Mouse (Mus musculus): Measurements from ENCODE around the gene Atp1a3. TPM values are rescaled to one million over a fixed set of nuclear protein-coding genes. Genes with fewer than 3 reads are reported as not detected.
"Not testable (repeated sequence)": the region's sequence is repeated elsewhere in the genome, so short reads cannot be mapped to it uniquely, and the experiment has no call there.

Gene Atp1a3
- polyA plus RNA-seq (2015; fragmentation: Nextera tagmentation; extraction: Ambion mirVana): 1.0 and 2.1 TPM in 2 replicates

DNA sequence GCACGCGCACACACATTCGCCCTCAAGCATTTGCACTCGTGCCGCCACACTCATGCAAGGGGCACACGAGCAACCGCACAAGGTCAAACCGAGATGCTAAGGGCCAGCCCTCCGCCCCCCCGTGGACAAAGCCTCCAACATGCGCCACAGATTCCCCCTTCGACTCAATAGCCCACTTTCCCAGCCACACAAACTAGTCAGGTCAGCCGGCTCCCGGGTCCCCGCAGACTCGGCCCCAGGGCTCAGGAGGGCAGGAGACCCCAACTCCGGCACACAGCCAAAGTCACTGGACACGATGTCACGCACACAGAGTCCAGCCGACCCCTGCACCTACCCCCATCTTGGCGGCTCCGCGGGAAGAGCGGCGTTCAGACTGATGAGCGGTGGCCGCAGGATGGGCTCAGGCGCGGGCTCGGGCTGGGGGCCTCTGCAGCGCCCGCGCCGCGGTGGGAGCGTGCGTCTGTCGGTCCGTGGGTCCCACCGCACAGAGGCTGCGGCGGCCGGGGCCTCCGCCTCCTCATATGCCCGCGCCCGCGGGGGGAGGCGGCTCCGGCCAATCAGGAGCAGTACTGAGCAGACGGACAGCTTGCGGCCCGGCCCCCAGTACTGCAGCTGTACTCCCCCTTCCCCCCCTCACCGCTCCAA lies at the start of gene Atp1a3:
Atp1a3 (minus strand) TSS at position 538 of the 645 bp plus-strand sequence.
- Histone ChIP-seq H3K4me3 (ENCODE audit: low read length) (peak within 1 kb of the TSS; percentile 30), H3K9me3 (ENCODE audit: control insufficient read depth, low read length) (no peaks in the 10 kb centered on the region), H3K4me1 (replicated peaks; ENCODE audit: control insufficient read depth, insufficient read depth, low read length) (peaks cover 5% of the 10 kb centered on the region; the same call in 1 of the 2 replicates), H3K4me2 (ENCODE audit: low read depth, low read length) (peak within 1 kb of the TSS; percentile 44), H3K9ac (ENCODE audit: low read length) (no peak within 1 kb of the TSS), H3K27me3 (ENCODE audit: control insufficient read depth, insufficient read depth, low read depth, low read length) (peaks cover 60% of the 10 kb centered on the region), H3K36me3 (ENCODE audit: control insufficient read depth, insufficient read depth, low read length) (no peaks in the 10 kb centered on the region), H3K27ac (ENCODE audit: low read length) (no peak within 1 kb of the TSS)
- ATAC-seq (ENCODE audit: low read depth): peak; percentile 56
- 2% methylated on average over 54 of the region's 54 CpGs for WGBS

DNA sequence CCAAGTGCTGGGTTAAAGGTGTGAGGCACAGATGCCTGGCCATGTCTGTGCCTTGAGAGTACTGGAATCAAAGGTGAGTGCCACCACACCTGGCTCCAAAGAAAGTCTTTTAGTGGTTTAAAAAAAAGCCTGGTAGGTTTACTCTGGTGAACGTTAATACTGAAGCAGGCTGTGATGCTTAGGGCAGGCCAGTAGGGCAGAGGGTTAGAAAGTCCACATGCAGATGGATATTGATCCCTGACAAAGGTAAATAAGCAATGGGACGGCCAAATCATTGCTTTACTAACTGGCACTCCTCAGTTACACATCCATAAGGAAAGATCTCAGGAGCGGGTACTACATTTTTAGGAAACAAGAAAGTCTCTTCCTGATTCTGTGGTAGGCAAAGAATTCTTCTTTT lies 46.8 kb upstream of the Atp1a3 start:
- no peaks in the 10 kb centered on the region for H3K9me3 ChIP-seq (ENCODE audit: control insufficient read depth, low read length)
- 0 out of 2 replicates have a peak, but pooled peaks cover 2% of the 10 kb centered on the region for H3K4me1 ChIP-seq (replicated peaks; ENCODE audit: control insufficient read depth, insufficient read depth, low read length)
- no peak for ATAC-seq (ENCODE audit: low read depth)
- no peaks in the 10 kb centered on the region for H3K27me3 ChIP-seq (ENCODE audit: control insufficient read depth, insufficient read depth, low read depth, low read length)
- H3K9ac ChIP-seq (ENCODE audit: low read length): no peak overlapping the region
- H3K27ac ChIP-seq (ENCODE audit: low read length): no peak overlapping the region
- WGBS: 71% methylated on average over 3 of the region's 3 CpGs
- no peak overlapping the region for H3K4me2 ChIP-seq (ENCODE audit: low read depth, low read length)
- peaks cover 7% of the 10 kb centered on the region; the same call in 1 of the 2 replicates for H3K36me3 ChIP-seq (ENCODE audit: control insufficient read depth, insufficient read depth, low read length)
- H3K4me3 ChIP-seq (ENCODE audit: low read length): no peak overlapping the region

DNA sequence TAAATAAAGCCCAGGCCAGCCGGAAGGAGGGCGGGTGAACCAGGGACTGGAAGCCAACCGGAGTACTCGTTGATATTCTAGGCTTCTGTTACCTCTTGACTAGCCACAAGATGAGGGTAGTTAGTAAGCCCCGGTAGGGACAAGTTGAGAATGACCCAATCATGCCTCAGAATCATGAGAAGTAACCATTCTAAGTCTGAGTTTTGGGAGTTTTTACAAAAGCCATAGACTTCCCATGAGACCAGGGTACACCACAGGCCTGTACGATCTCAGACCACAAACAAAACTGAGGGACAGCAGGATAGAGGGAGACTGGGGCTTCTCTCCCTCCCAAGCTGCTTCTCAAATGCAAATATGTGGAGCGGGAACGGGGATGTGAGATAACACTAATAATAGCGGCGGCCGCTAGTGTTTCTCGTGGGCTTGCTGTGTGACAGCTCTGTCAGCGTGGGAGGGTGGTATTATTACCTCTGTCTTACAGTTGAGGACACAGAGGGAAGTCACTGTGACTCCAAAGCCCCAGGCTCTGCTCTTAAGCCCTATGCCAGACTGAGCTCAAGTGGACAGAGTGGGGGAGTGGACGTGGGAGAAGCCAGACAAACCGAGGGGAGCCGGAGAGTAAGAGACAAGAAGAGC lies 43.7 kb upstream of the Atp1a3 start:
- peaks cover 2% of the 10 kb centered on the region for H3K36me3 ChIP-seq (ENCODE audit: control insufficient read depth, insufficient read depth, low read length)

DNA sequence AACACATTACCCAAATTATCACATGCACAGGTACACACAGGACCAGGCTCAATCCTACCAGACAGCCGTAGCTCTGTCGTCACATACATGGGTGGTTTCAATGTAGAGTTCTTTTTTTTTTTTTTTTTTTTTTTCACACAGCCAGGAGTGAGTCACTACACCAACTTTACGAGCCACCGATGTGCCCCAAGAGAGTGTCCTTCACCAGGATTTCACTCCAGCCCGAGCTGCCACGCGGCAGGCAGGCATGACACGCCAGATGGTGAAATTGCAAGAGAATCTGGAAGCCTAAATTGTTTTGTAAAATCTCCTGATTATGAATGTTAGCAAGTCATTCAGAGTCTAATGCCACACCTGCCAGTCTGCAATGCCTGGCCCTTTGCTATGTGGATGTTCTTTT lies 41.6 kb upstream of the Atp1a3 start:
- Histone ChIP-seq H3K9me3 (ENCODE audit: control insufficient read depth, low read length) (no peaks in the 10 kb centered on the region), H3K4me2 (ENCODE audit: low read depth, low read length) (no peak overlapping the region), H3K4me3 (ENCODE audit: low read length) (no peak overlapping the region), H3K4me1 (replicated peaks; ENCODE audit: control insufficient read depth, insufficient read depth, low read length) (no peaks in the 10 kb centered on the region), H3K9ac (ENCODE audit: low read length) (no peak overlapping the region), H3K36me3 (ENCODE audit: control insufficient read depth, insufficient read depth, low read length) (peaks cover 2% of the 10 kb centered on the region), H3K27ac (ENCODE audit: low read length) (no peak overlapping the region), H3K27me3 (ENCODE audit: control insufficient read depth, insufficient read depth, low read depth, low read length) (no peaks in the 10 kb centered on the region)
- 86% methylated on average over 8 of the region's 8 CpGs for WGBS
- no peak for ATAC-seq (ENCODE audit: low read depth)

More for the DNA sequence above, 43.7 kb upstream of the Atp1a3 start:
- H3K9me3 ChIP-seq (ENCODE audit: control insufficient read depth, low read length): no peaks in the 10 kb centered on the region
- H3K4me2 ChIP-seq (ENCODE audit: low read depth, low read length): no peak overlapping the region
- no peaks in the 10 kb centered on the region for H3K4me1 ChIP-seq (replicated peaks; ENCODE audit: control insufficient read depth, insufficient read depth, low read length)
- no peak overlapping the region for H3K4me3 ChIP-seq (ENCODE audit: low read length)
- no peak for ATAC-seq (ENCODE audit: low read depth)
- H3K27me3 ChIP-seq (ENCODE audit: control insufficient read depth, insufficient read depth, low read depth, low read length): no peaks in the 10 kb centered on the region
- H3K27ac ChIP-seq (ENCODE audit: low read length): no peak overlapping the region
- WGBS: 76% methylated on average over 16 of the region's 16 CpGs
- no peak overlapping the region; the same call in 1 of the 2 replicates for H3K9ac ChIP-seq (ENCODE audit: low read length)

DNA sequence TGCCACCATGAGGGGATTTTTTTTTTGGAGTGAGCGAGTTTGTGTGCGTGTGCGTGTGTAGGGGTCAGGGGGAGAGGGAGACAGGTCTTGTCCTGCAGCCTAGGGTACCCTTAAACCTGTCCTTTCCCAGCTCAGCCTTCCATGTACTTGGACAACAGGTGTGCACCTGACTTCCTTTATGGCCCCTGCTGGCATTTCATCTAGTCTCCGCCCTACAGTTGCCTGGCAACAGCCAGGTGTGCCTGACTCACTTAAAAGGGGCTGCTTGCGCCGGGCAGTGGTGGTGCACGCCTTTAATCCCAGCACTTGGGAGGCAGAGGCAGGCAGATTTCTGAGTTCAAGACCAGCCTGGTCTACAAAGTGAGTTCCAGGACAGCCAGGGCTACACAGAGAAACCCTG lies 38.8 kb upstream of the Atp1a3 start:
- H3K9ac ChIP-seq (ENCODE audit: low read length); H3K9me3 ChIP-seq (ENCODE audit: control insufficient read depth, low read length); H3K4me3 ChIP-seq (ENCODE audit: low read length); ATAC-seq (ENCODE audit: low read depth); H3K27ac ChIP-seq (ENCODE audit: low read length); H3K27me3 ChIP-seq (ENCODE audit: control insufficient read depth, insufficient read depth, low read depth, low read length); H3K36me3 ChIP-seq (ENCODE audit: control insufficient read depth, insufficient read depth, low read length); H3K4me2 ChIP-seq (ENCODE audit: low read depth, low read length); H3K4me1 ChIP-seq (replicated peaks; ENCODE audit: control insufficient read depth, insufficient read depth, low read length): not testable (repeated sequence)
- WGBS: 79% methylated on average over 7 of the region's 7 CpGs

DNA sequence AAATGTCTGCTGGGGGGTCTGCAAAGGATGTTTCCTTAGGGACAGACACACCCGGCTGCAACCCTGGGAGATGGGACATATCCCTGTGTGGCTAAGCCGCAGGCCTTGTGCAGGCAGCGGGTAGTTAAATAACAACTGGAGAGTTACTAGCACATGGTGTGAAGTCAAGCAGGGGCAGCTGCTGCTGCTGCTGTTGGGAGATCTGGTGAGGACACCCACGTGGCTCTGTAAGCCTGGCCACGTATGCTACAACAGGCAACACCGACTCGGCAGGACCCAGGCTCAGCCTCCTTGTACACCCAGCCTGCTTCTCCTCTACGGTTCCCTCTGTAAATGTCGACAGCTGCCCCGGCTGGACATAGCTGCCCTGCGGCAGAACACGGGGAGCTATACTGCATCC lies 36.2 kb upstream of the Atp1a3 start:
- no peak overlapping the region for H3K4me2 ChIP-seq (ENCODE audit: low read depth, low read length)
- WGBS: 87% methylated on average over 12 of the region's 12 CpGs

DNA sequence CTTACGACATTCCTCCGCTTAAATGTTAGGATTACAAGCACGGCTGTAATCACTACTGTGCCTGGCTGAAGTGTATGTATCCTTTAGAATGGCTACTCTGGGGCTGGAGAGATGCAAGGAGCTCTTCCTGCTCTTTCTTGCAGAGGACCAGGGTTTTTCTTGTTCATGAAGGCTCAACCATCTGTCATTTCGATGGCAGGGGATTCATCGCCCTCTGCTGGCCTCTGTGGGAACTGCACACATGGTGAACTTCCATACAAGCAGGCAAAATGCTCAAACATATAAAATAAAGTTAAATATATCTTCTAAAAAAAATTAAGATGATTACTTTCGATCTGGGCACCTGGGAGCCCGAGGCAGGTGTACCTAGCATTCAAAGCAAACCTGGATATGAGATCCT lies 30.2 kb upstream of the Atp1a3 start:
- Histone ChIP-seq H3K9me3 (ENCODE audit: control insufficient read depth, low read length) (no peaks in the 10 kb centered on the region), H3K4me1 (replicated peaks; ENCODE audit: control insufficient read depth, insufficient read depth, low read length) (no peaks in the 10 kb centered on the region), H3K36me3 (ENCODE audit: control insufficient read depth, insufficient read depth, low read length) (no peaks in the 10 kb centered on the region), H3K4me2 (ENCODE audit: low read depth, low read length) (no peak overlapping the region), H3K27ac (ENCODE audit: low read length) (no peak overlapping the region), H3K9ac (ENCODE audit: low read length) (no peak overlapping the region), H3K4me3 (ENCODE audit: low read length) (no peak overlapping the region), H3K27me3 (ENCODE audit: control insufficient read depth, insufficient read depth, low read depth, low read length) (no peaks in the 10 kb centered on the region)
- no peak for ATAC-seq (ENCODE audit: low read depth)
- 51% methylated on average over 7 of the region's 7 CpGs for WGBS

More for the DNA sequence above, 36.2 kb upstream of the Atp1a3 start:
- no peaks in the 10 kb centered on the region for H3K9me3 ChIP-seq (ENCODE audit: control insufficient read depth, low read length)
- H3K27me3 ChIP-seq (ENCODE audit: control insufficient read depth, insufficient read depth, low read depth, low read length): no peaks in the 10 kb centered on the region
- ATAC-seq (ENCODE audit: low read depth): no peak
- no peaks in the 10 kb centered on the region for H3K4me1 ChIP-seq (replicated peaks; ENCODE audit: control insufficient read depth, insufficient read depth, low read length)
- H3K36me3 ChIP-seq (ENCODE audit: control insufficient read depth, insufficient read depth, low read length): peaks cover 2% of the 10 kb centered on the region
- H3K27ac ChIP-seq (ENCODE audit: low read length): no peak overlapping the region
- H3K4me3 ChIP-seq (ENCODE audit: low read length): no peak overlapping the region
- no peak overlapping the region for H3K9ac ChIP-seq (ENCODE audit: low read length)

DNA sequence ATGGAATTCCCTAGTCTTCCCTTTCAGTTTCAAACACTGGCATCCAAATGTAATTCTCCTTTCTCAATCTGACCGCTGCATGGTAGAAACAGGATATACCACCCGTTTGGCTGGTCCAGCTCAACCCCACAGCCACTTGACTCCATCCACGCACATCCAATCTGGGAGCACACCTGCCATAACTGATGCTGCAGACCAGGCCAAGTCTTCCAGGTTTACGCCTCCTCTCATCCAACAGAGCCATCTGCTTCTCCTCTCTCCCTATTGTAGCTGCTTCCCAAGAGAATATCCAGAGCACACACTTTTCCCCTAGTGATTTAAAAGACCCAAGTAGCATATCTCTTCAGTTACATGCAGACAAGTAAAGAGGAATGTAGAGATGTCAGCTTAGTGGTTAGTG lies 29.0 kb upstream of the Atp1a3 start:
- Histone ChIP-seq H3K4me3 (ENCODE audit: low read length) (no peak overlapping the region), H3K4me1 (replicated peaks; ENCODE audit: control insufficient read depth, insufficient read depth, low read length) (no peaks in the 10 kb centered on the region), H3K9me3 (ENCODE audit: control insufficient read depth, low read length) (no peaks in the 10 kb centered on the region), H3K9ac (ENCODE audit: low read length) (no peak overlapping the region), H3K27ac (ENCODE audit: low read length) (no peak overlapping the region), H3K36me3 (ENCODE audit: control insufficient read depth, insufficient read depth, low read length) (no peaks in the 10 kb centered on the region), H3K4me2 (ENCODE audit: low read depth, low read length) (no peak overlapping the region), H3K27me3 (ENCODE audit: control insufficient read depth, insufficient read depth, low read depth, low read length) (no peaks in the 10 kb centered on the region)
- ATAC-seq (ENCODE audit: low read depth): no peak
- WGBS: 93% methylated on average over 4 of the region's 4 CpGs

DNA sequence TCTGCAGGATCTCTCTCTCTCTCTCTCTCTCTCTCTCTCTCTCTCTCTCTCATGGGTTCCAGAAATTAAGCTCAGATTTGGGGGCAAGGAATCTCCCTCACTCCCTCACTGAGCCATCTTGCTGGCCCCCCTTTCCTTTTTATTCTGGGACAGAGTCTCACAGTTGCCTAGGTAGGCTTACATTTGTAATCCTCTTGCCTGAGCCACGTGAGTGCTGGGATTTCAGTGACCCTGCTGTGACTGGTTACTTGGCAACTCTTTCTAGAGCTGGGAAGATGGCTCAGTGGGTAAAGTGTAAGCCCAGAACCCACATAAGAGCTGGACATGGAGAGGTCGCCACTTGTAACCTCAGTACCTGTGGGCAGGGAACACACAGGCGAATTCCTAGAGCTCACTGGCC lies 25.8 kb upstream of the Atp1a3 start:
- no peaks in the 10 kb centered on the region for H3K4me1 ChIP-seq (replicated peaks; ENCODE audit: control insufficient read depth, insufficient read depth, low read length)
- no peak overlapping the region for H3K9ac ChIP-seq (ENCODE audit: low read length)
- H3K4me3 ChIP-seq (ENCODE audit: low read length): no peak overlapping the region
- H3K27ac ChIP-seq (ENCODE audit: low read length): no peak overlapping the region
- peaks cover 3% of the 10 kb centered on the region; the same call in 1 of the 2 replicates for H3K36me3 ChIP-seq (ENCODE audit: control insufficient read depth, insufficient read depth, low read length)
- H3K4me2 ChIP-seq (ENCODE audit: low read depth, low read length): no peak overlapping the region
- no peaks in the 10 kb centered on the region for H3K9me3 ChIP-seq (ENCODE audit: control insufficient read depth, low read length)
- 65% methylated on average over 3 of the region's 3 CpGs for WGBS
- no peak for ATAC-seq (ENCODE audit: low read depth)
- H3K27me3 ChIP-seq (ENCODE audit: control insufficient read depth, insufficient read depth, low read depth, low read length): no peaks in the 10 kb centered on the region

Data from lung, embryonic 16.5 days (tissue).